Mouse (Mus musculus) urinary bladder, postnatal 10 days (tissue): Measurements from ENCODE around the gene Fam163a.
"Not testable (repeated sequence)": the region's sequence is repeated elsewhere in the genome, so short reads cannot be mapped to it uniquely, and the experiment has no call there.

Source experiments
- DNase-seq: peaks from one replicate; pipeline ENCODE4 v3.0.0; 2022; ENCODE audit warnings: low spot score

The Fam163a gene

DNA sequence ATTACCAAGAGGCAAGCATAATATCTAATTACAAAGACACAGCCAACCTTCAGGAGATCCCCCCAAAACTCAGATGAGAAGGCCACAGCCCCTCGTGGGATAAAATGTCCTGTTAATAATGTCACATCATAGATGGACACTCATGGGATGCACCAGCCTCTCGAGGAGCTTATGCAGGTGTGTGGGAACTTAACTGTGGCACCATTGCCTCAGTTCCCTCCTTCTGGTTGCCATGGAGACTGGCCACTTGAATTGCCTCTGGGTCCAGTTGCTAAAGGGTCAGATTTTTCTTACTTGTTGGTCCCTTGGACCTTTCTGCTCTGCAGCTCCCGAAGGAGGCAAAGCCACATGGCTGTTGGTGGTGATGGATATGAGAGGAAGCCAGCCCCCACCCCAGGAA, 127.2 kb downstream of the Fam163a start:
- DNase-seq: no peak

DNA sequence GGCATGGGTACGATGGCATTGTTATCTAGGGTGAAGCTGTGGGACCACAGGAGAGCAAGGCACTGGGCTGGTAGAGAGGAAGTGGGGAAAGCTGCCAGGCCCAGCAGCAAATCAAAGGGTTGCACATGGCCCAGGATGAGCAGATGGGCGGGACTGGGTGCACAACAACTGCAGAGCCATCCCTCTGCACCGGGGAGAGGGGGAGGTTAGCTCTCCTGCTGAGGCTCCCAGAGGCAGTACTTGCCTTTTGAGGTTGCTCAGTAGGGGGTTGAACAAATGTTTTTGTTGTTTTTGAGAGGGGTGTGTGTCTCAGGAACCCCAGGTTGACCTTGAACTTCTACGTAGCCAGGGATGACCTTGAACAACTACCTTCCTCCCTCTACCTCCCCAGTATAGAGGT, 128.4 kb downstream of the Fam163a start:
- no peak for DNase-seq

DNA sequence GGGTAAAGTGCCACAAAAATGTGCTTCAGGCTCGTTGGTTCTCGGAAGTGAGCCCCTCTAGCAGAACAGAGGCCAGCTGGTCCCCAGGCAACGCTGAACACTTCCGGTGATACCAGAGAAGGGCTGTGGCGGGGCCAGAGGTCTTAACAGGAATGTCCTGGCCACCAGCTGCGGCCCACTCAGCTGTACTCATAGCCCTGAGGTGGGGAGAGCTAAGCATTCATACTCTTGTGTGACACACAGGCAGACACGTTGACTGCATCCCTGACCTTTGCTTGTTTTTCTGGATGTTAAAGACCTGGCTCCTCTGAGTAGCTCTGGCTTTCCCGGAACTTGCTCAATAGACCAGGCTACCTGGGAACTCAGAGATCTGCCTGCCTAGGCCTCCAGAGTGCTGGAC, 130.3 kb downstream of the Fam163a start:
- no peak for DNase-seq

DNA sequence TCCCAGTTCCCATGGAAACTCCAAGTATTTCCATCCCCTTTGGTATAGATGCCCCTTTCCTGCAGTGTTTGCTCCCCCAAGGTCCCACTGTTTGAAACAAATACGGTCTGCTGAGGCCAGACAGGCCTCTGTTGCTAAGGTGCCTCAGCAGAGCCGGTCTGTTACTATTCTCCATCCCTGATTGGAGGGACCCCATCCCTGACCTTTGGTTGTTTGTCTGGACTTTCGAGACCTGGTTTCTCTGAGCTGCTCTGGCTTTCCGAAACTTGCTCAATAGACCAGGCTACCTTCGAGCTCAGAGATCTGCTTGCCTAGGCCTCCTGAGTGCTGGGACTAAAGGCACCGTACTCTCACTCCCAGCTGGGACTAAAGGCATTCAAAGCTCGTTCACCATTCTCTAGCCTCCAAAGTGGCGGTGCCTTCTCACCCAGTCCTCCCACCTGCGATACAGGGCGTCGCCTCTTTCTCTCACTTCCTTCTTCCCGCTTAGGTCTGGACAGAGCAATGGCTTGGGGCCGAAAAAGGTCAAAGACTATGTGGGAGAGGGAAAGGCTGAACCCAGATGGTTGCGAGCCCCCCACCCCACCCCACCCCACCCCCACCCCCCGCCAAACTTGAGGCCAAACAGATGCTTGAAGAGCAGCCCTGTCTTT, 131.5 kb downstream of the Fam163a start:
- no peak for DNase-seq

DNA sequence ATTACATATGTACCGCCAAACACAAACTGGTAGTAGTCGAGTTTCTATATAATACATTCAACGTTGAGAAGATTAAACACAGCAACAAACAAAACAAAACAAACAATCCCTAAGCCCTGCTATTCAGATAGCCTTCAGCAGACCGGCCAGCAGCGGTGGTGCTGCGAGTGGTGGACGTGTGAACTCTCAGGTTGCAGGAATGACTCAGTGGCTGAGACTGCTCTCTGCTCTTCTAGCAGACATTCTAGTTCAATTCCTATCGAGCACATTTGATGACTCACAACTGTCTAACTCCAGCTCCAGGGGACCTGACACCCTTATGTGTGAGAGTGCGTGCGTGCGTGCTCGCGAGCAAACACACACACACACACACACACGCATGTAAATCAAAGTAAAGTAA, 134.7 kb downstream of the Fam163a start:
- no peak for DNase-seq

DNA sequence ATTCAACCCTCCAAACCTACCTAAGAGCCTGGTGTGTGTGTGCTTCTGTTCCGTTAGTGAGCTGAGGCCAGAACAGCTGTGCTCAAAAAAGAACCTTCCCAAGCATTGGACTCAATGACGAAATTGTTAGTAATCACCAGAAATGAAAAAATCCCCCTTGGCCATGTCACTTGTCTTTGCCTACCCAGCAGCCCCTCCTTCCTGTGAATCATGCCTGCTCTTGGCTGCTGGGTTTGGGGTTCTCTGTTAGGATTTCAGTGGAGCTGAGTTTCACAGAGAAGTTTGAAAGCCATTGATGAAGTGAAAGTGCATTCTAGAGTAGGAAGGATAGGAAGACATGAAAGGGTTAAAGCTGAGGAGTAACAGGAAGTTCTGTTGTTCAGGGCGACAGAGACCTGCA, 138.7 kb downstream of the Fam163a start:
- DNase-seq: no peak

DNA sequence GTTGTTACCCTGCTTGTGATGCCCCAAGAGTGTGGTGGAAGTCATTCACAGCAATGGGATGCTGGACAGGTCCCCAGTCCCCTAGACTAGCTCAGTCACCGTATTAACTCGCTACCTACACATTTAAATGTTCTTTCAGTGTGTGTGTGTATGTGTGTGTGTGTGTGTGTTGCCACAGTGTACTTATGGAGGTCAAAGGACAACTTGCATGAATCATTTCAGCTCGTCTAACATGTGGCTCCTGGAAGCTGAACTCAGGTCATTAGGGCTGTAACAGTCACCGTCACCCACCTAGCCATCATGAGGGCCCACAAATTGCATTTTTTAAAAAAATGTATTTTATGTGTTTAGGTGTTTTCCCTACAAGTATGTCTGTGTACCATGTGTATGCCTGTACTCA, 142.6 kb downstream of the Fam163a start:
- no peak for DNase-seq

DNA sequence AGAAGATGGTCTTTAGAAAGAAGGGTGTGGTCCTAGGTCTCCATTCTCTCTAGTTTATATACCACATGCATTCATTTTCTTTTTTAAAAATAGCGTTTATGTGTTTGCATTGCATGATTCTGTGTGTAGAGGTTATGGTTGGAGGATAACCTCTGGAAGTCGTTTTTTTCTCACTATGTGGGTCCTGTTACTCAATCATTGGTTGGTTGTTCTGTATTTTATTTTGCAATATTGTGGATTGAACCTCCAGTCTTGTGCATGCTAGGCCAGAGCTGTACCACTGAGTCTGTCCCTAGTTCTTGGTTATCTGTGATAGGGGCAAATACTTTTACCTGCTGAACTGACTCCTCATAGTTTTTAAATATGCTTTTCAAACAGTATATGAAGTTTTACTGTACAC, 146.6 kb downstream of the Fam163a start:
- DNase-seq: no peak

DNA sequence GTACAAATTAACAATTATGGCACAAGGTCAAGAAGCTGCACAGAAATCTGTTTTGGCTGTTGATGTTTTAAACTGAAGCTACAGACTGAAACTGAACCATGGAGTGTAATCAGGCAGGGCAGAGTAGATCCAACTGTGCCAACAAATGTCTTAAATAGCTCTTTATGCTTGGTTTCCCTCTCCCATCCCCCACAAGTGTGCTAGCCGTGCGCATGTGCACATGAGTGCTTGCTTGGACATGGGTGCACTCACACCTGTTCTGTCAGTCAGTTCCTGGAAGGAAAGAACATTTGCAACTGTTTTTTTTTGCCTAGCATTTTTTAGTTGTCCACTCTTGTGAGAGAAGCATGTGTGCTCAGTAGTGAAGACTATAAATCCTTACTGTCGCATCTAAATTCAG, 158.1 kb downstream of the Fam163a start:
- DNase-seq: no peak

DNA sequence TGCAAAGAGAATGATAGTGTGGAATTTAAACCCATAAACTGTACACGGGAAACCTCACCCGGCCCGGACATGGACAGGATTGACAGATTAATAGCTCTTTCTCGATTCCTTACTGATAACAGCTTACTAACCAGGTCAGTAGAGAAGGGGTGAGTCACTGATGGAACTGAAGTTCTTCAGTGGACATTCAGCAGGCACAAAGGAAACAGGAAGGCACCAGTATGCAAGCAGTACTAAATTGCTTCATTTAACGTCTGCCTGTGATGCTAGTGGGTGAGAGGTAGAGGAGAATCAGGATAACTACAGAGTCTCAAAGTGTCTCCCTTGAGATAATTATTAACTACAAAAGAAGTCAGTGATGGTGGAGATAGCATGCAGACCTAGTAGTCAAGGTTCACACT, 160.6 kb downstream of the Fam163a start:
- no peak for DNase-seq

DNA sequence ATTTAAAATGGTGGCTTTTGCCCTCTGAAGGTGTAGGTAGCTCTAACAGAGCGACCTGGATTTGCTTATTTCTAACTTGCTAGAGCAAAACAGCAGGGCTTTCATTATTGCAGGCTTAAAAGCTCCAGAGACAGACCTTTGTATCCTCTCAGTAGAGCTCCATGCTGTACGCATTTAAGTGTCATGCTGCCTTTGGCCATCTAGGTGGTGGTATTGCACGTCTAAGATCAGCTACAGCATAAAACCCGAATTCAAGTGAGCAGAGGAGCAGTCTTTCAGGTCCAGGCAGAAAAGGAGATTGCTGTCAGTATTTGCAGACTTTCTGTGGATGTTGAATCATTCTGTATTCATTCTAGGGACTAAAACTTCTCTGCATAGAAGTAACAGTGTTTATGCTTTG, 161.8 kb downstream of the Fam163a start:
- DNase-seq: no peak

DNA sequence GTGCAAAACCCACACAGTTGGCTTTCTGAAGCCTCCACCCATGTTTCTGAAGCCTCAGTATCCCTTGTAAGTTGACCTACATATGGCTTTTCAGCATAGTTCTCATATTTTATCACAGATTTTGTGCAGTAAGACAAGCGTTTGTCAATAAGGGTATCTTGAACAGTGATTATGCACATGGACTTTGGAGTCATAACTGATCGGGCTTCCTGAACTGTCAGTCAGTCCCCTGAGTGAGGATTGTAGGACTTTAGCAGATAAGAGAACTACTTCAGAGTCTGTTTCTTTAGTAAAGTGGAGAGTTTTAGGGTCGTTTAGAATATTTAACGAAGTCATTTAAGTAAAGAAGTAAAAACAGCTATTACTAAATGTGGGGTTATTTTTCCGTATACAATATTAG, 162.3 kb downstream of the Fam163a start:
- no peak for DNase-seq

DNA sequence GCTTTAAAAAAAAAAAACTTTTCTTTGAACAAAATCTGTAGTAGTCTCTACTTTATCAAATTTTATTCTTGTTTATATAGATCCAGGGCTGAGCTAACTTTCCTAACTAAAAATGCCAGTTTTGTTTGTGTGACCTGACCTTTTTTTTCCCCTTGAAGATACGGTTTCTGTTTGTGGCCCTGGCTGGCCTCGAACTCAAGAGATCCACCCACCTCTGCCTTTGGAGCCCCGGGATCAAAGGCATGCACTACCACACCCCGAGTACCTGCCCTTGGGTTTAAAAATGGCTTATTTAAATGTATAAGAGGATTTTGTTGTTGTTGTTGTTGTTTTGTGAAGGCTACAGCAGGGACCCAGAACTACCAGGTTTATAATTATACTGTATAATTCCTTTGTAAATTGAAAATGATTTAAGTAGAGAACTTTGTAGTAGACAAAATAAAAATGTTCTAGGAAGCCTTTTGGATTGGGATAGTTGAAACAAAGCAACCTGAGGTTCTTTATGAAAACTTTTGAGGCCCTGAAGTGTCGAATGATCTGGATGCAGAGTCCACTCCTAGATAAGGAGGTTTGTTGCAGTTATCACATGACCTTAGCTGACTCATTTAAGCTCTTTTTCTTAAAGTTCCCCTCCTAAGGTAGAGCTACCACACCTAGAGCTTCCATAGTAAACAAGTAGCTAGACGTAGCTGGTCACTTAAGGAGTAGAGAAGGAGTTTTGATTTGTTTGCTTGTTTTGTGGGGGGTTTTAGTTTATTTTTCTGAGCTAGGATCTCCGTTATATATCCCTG, 163.2 kb downstream of the Fam163a start:
- no peak for DNase-seq

DNA sequence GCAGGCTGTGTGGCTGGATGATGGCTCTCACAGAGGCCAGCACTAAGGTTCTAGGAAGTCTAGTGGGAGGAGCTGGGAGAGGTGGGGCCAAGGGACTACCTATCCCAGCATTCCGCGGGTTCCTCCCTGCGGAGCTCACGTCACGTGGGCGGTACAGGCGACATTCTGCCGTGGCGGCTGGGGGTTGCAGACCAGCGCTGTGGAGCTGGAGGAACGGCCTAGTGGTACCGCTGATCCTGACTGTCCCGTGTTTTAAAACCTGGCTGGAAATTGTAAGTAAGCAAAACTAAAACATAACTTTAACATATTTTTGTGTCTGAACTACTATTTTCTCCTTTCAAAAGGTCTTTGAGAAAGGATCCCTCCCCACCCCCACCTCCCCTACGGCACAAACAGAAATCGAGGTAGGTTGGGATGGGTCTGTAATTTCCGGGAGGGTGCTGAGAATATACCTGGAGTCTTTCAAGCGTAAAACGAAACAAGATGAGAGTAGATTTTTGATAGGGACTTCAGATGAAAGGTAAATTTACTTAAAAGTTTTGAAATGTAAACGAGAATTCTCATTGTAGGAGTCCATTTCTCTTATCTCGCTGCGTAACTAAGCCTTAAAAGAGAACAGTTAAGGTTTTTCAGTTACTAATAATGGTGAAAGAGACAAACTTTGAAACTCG, 164.0 kb downstream of the Fam163a start:
- DNase-seq: peak; percentile 66

DNA sequence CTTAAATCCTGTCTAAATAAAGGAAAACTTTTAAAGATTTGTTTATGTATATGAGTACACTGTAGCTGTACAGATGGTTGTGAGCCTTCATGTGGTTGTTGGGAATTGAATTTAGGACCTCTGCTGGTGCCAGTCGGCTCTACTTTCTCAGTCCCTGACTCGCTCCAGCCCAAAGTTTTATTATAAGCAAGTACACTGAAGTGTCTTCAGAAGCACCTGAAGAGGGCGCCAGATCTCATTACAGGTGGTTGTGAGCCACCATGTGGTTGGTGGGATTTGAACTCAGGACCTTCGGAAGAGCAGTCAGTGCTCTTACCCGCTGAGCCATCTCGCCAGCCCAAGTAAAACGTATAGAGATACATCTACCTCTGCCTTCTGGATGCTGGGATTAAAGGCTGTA, 164.8 kb downstream of the Fam163a start:
- not testable (repeated sequence) for DNase-seq

DNA sequence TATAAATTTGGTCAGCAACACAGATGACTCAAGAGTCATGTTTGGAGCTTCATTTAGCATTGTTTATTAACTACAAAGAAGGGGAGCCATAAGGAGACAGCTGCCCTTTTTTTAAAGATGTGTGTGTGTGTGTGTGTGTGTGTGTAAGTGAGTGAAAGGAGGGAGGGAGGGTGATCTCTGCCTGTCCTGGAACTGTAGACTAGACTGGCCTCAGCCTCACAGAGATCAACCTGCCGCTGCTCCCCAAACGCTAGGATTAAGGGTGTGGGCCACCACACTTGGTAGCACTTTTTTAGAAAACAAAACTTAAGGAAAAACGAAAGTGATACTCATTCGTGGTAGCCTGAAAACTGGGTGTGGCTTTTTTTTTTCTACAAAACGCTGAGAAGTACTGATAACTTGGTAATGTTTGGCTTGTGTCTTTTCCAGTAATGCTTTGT, 167.7 kb downstream of the Fam163a start:
- DNase-seq: no peak

DNA sequence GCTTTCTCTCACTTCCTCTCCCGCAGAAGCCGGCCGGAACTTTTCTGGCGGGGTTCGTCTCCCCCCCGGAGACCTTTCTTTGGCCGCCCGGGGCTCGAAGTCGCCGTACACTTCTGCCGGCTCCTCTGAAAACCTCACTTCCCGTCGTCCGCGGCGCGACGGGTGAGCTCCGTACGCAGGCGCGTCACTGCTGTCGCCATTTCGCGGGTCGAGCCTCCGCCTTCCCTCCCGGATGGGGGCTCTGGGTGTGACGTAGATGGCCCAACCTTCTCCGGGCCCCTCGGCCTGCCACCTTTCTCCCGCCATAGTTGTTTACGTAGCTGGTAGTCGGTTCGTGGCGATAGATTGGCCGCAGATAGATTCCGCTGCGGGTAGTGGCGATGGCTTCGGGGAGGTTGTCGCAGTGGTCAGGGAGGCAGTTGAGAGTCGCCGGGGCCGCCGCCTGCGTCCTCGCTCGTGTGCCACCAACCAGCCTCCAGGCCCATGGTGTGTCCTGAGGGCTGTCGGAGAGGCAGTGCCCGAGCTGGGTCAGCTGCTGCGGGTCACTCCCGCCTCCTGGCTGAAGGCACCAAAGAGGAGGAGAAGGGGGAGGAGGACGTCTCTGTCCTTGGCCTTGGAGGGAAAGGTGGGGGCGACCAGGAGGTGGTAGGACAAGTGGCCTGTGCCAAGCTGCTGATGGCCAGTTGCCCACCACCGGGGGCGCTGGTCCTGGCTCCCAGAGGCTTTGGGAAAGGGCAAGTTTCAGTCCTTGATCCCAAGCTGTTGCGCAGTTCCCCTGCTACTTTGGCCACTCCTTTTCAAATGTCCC, 168.7 kb downstream of the Fam163a start, which contains the start of gene Tor1aip1:
TSS of gene Tor1aip1 (minus strand) at position 551 of the 808 bp plus-strand sequence.
- DNase-seq: peak; percentile 90

DNA sequence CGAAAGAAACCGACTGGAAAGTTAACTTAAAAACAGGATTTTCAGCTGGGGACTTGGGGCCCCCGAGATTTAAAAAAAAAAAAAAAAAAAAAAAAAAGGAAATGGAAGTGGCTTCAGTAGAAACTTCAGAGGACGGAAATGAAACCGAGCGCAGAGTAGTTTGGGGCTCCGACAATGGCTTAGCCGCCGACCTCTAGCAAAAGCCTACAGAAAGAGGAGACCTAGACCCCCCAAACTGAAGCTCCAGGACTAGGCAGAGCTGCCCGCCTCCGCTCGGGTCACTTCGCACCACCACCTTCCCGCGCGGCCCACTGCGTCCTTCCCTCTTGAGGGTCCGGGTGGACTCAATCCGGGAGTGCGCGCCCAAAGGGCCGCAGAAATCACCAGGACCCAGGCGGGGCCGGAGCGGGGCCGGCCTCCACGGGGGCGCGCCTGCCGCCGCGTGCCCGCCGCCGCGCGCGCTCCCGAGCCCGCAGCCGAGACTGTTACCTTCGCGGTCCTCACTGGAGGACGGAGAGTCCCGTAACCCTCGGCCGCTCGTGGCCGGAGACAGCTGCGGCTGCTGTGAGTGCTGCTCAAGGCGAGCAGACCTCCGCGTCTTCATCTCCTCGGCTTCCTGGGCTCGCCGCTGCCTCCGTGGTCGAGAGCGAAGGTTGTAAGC, 169.4 kb downstream of the Fam163a start, which contains the start of gene Tor1aip2:
TSS of gene Tor1aip2 (plus strand) at position 135 of the 661 bp plus-strand sequence.
- peak; percentile 27 for DNase-seq

DNA sequence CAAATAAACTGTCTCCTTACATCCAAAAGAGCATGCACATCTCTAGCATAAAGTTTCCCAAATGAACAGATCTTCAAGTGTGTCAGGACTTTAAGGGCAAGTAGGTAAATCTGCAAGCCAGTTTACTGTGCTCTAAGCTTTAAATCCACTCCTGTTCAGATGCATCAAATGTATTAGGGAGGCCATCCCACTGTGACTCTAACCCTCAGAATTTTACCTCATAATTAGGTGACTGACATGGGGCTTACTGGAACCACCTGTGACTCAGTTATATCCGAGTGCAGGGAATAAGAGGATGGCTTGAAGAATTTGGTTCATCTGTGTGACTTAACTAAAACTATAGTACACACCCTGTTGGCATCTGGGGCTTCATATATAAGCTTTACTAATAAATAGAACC, 170.2 kb downstream of the Fam163a start:
- no peak for DNase-seq

DNA sequence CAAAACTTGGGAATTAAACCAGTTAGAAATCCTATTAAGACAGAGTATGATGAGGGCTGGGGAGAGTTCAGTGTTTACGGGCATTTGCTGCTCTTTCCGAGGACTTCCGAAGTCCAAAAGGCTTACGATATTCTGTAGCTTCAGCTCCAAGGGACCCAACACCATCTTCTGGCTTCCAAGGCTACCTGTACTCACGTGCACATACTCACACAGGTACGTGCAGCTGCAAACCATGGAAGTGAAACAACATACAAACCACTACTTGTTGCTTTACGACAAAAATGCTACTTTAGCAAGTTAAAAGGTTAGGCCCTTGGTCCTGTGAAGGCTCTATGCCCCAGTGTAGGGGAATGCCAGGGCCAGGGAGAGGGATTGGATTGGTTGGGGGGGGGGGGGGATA, 170.9 kb downstream of the Fam163a start:
- no peak for DNase-seq

DNA sequence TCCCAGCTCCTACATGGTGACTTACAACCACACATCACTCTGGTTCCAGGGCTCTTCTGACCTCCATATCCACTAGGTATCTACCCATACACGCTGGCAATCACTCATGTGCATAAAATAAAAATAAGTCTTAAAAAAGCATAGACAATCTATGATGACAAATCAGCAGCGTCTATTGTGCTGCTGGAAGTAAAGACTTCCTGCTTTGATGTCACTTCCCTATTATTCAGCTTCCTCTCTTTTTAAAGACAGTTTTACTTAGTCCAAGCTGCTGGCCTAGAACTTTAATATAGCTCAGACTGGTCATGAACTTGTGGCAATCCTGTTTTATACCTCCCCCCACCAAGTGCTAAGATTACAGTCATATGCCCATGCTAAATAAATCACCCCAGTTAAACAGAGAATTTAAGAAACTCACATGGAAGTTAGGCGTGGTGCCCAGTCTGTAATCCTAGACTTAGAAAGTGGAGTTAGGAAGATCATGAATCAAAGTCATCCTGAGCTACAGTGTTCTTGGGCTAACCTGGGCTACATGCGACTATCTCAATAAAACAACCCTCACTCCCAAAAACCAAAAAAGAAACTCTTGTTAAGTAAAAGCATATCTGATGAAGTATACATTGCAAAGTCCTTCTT, 176.4 kb downstream of the Fam163a start:
- DNase-seq: no peak
